Mouse (Mus musculus) midbrain, postnatal 0 days (tissue): Measurements from ENCODE around the gene Smad1. TPM values are rescaled to one million over a fixed set of nuclear protein-coding genes. Genes with fewer than 3 reads are reported as not detected.

ENCODE experiments used
- ATAC-seq: fragments of 200-750 bp; cut with Nextera tagmentation; 2 replicates; pipeline ENCODE4 v1.8.0; 2017; ENCODE audit warnings: moderate number of reproducible peaks, mild to moderate bottlenecking, moderate TSS enrichment, moderate library complexity; ENCODE audit not compliant: low FRiP score
- DNase-seq: peaks from one replicate; pipeline ENCODE4 v3.0.0-alpha.2; 2015; ENCODE audit warnings: low spot score
- H3K27ac ChIP-seq: fragments of 300-500 bp; sonication (generic); 2 replicates; pipeline ENCODE4 v1.5.1; 2014; ENCODE audit warnings: low read depth, mild to moderate bottlenecking, low read length, mixed read lengths
- H3K27me3 ChIP-seq: fragments of 300-500 bp; sonication (generic); 2 replicates; pipeline ENCODE4 v1.6.1; 2014; ENCODE audit warnings: low read length, control low read depth, mixed read lengths; ENCODE audit not compliant: insufficient read depth
- H3K36me3 ChIP-seq: fragments of 300-500 bp; sonication (generic); 2 replicates; pipeline ENCODE4 v1.6.1; 2014; ENCODE audit warnings: low read length, control low read depth, mixed read lengths; ENCODE audit not compliant: insufficient read depth
- H3K4me1 ChIP-seq: fragments of 300-500 bp; sonication (generic); 2 replicates; pipeline ENCODE4 v1.6.1; 2014; ENCODE audit warnings: mild to moderate bottlenecking, control low read depth, antibody characterized with exemption, low read length, mixed read lengths; ENCODE audit not compliant: insufficient read depth
- H3K4me2 ChIP-seq: fragments of 300-500 bp; sonication (generic); 2 replicates; pipeline ENCODE4 v1.6.1; 2014; ENCODE audit warnings: low read depth, mild to moderate bottlenecking, low read length, mixed read lengths; ENCODE audit not compliant: poor library complexity, severe bottlenecking
- H3K4me3 ChIP-seq: fragments of 300-500 bp; sonication (generic); 2 replicates; pipeline ENCODE4 v1.5.1; 2014; ENCODE audit warnings: low read depth, mild to moderate bottlenecking, low read length, moderate library complexity
- H3K9ac ChIP-seq: fragments of 300-500 bp; sonication (generic); replicated peaks from 2 replicates; pipeline ENCODE4 v1.6.1; 2014; ENCODE audit warnings: mild to moderate bottlenecking, low read length, moderate library complexity, mixed read lengths; ENCODE audit not compliant: poor library complexity, severe bottlenecking
- H3K9me3 ChIP-seq: fragments of 300-500 bp; sonication (generic); 2 replicates; pipeline ENCODE4 v1.6.1; 2016; ENCODE audit warnings: low read length, control low read depth
- CTCF ChIP-seq: IDR thresholded peaks from 2 replicates; pipeline ENCODE4 v1.5.1; 2016; ENCODE audit warnings: antibody characterized with exemption, mild to moderate bottlenecking
- WGBS: fragments of 180-500 bp; shearing (Covaris S2); extraction: QIAGEN DNeasy Blood & Tissue Kit; methylation state at CpG from one replicate; pipeline ENCODE4 v1.1.7; 2014; 5-methylcytosine and 5-hydroxymethylcytosine counted together
- polyA plus RNA-seq: library from polyadenylated mRNA; unstranded; fragments of >200 nt; fragmentation: Nextera tagmentation; extraction: Ambion mirVana; gene quantifications from 2 replicates; pipeline ENCODE4 v1.2.1, GENCODE M21; 2015
- total RNA-seq: library from RNA; depleted of rRNA; stranded (reverse); fragments of >200 nt; gene quantifications from 2 replicates; pipeline ENCODE4 v1.2.3, GENCODE M21; 2014

The Smad1 gene
- total and polyA plus RNA-seq, 2 experiments from 2014 or later, result 52.5 to 75.6 TPM

- Histone ChIP-seq H3K27me3 (no peaks in the 10 kb centered on the region), H3K9ac (no peak overlapping the region), H3K4me2 (no peak overlapping the region), H3K27ac (no peak overlapping the region), H3K36me3 (no peaks in the 10 kb centered on the region), H3K9me3 (no peaks in the 10 kb centered on the region), H3K4me3 (no peak overlapping the region), H3K4me1 (no peaks in the 10 kb centered on the region)
- DNase-seq (no peak), ATAC-seq (no peak)
- WGBS, result 74% methylated on average over 6 of the region's 6 CpGs
- no peak for TF ChIP-seq CTCF
Measured at GRCm38 (mm10) chr8:79404895-79405557, 5.7 kb upstream of the Smad1 start.

GRCm38 (mm10) chr8:79400671-79401070, 1.4 kb upstream of the Smad1 start:
- Histone ChIP-seq H3K4me3 (no peak overlapping the region), H3K9me3 (no peaks in the 10 kb centered on the region), H3K27ac (no peak overlapping the region), H3K36me3 (no peaks in the 10 kb centered on the region), H3K4me1 (peaks cover 10% of the 10 kb centered on the region), H3K9ac (no peak overlapping the region), H3K27me3 (no peaks in the 10 kb centered on the region), H3K4me2 (no peak overlapping the region)
- no peak for ATAC-seq
- DNase-seq, result no peak
- TF ChIP-seq CTCF, result no peak
- WGBS, result 79% methylated on average over 2 of the region's 2 CpGs

DNA sequence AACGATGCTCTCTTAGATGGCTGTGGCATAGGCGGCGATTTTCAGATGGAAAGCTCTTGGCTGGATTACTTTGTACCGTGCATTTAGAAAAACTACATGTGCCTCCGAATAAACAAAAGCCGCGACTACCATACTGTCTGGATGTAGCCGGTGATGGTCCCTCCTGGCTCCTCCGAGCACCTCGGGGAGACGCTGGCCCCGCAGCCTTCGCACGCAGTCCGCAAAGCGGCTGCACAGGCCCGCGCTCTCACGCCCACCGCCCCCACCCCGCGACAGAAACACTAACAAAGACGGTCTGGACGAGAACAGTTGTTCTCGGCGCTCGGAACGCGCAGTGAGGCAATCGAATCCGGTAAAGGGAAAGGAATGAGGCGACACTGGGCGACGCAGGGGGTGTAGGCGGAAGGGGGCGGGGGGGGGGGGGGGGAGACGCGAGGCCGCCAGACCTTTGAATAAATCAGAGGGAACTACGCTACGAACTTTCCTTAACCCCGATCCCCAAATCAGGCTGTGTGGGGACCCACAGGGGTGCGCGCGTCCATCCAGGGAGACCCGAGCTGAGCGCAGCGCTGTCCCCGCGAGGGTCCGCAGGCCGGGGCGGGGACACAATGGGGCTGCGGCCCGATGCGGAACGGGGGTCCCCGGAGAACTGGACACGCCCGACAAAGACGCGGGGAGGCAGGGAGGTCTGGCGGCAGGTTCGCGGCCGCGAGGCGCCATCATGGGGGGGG, 902 bp downstream of the Smad1 start:
- WGBS, result under 1% methylated on average over 51 of the region's 68 CpGs
- H3K4me3 ChIP-seq, result peak overlapping the region; percentile 94
- H3K27ac ChIP-seq, result peak overlapping the region; percentile 99
- H3K4me1 ChIP-seq, result peaks cover 10% of the 10 kb centered on the region
- H3K4me2 ChIP-seq, result peak overlapping the region; percentile 66
- H3K9me3 ChIP-seq, result no peaks in the 10 kb centered on the region
- peak overlapping the region; percentile 99 for H3K9ac ChIP-seq
- ATAC-seq (peak; percentile 55), DNase-seq (peak; percentile 74)
- H3K36me3 ChIP-seq, result no peaks in the 10 kb centered on the region
- no peak for TF ChIP-seq CTCF
- no peaks in the 10 kb centered on the region for H3K27me3 ChIP-seq

- Histone ChIP-seq H3K4me3 (peak overlapping the region; percentile 94), H3K27ac (peak overlapping the region; percentile 99), H3K27me3 (no peaks in the 10 kb centered on the region), H3K9me3 (no peaks in the 10 kb centered on the region), H3K4me2 (peak overlapping the region; percentile 66), H3K4me1 (peaks cover 10% of the 10 kb centered on the region), H3K9ac (peak overlapping the region; percentile 99), H3K36me3 (no peaks in the 10 kb centered on the region)
- DNase-seq (no peak), ATAC-seq (no peak)
- WGBS, result 7% methylated on average over 7 of the region's 7 CpGs
- TF ChIP-seq CTCF, result no peak
Measured at GRCm38 (mm10) chr8:79397705-79398250, 1.5 kb downstream of the Smad1 start.

GRCm38 (mm10) chr8:79396911-79397310, 2.4 kb downstream of the Smad1 start:
- peaks cover 10% of the 10 kb centered on the region for H3K4me1 ChIP-seq
- 29% methylated on average over 6 of the region's 6 CpGs for WGBS
- no peak overlapping the region; the same call in 1 of the 2 replicates for H3K27ac ChIP-seq

GRCm38 (mm10) chr8:79394009-79394408, 5.3 kb downstream of the Smad1 start:
- Histone ChIP-seq H3K4me2 (no peak overlapping the region), H3K27me3 (no peaks in the 10 kb centered on the region), H3K36me3 (peaks cover 3% of the 10 kb centered on the region), H3K9me3 (no peaks in the 10 kb centered on the region), H3K4me3 (no peak overlapping the region), H3K27ac (no peak overlapping the region), H3K9ac (no peak overlapping the region), H3K4me1 (peaks cover 10% of the 10 kb centered on the region)
- ATAC-seq (no peak), DNase-seq (no peak)
- WGBS, result 74% methylated on average over 9 of the region's 9 CpGs
- no peak for TF ChIP-seq CTCF

More at GRCm38 (mm10) chr8:79396911-79397310, 2.4 kb downstream of the Smad1 start:
- ATAC-seq (no peak), DNase-seq (no peak)
- Histone ChIP-seq H3K9ac (0 out of 2 replicates have a peak overlapping the region, but pooled peaks have one; percentile 42), H3K4me2 (peak overlapping the region; percentile 66), H3K36me3 (no peaks in the 10 kb centered on the region), H3K27me3 (no peaks in the 10 kb centered on the region), H3K9me3 (no peaks in the 10 kb centered on the region), H3K4me3 (peak overlapping the region; percentile 94)
- TF ChIP-seq CTCF, result no peak
